Mouse (Mus musculus) heart, embryonic 14.5 days (tissue): ENCODE measurements at regions not wholly inside any gene's neighbourhood (a gene's known extent, or its start where the extent isn't known, plus 50 kb on each side); places are given as distances from the start of the nearest gene placed in this dataset.

Experiments used
- ATAC-seq: fragments of 200-750 bp; cut with Nextera tagmentation; 2 replicates; pipeline ENCODE4 v1.8.0; 2017; ENCODE audit warnings: low read depth, moderate TSS enrichment; ENCODE audit not compliant: insufficient number of reproducible peaks, insufficient read depth, low FRiP score
- H3K27ac ChIP-seq, 2 experiments: fragments of 200-500 bp in 1 of 2; fragments of 300-500 bp in 1 of 2; sonication (generic) in 1 of 2; replicated peaks in 1 of 2; 2 replicates each; pipeline ENCODE4 v1.5.1; 2012 to 2014; ENCODE audit warnings: low read depth in 2 of 2, low read length in 2 of 2, control low read depth in 1 of 2, mild to moderate bottlenecking in 1 of 2, mixed read lengths in 1 of 2; ENCODE audit not compliant: control insufficient read depth in 1 of 2, insufficient read depth in 1 of 2
- H3K27me3 ChIP-seq: fragments of 300-500 bp; sonication (generic); 2 replicates; pipeline ENCODE4 v1.6.1; 2014; ENCODE audit warnings: mild to moderate bottlenecking, low read length, control low read depth; ENCODE audit not compliant: control insufficient read depth, insufficient read depth
- H3K36me3 ChIP-seq: fragments of 300-500 bp; sonication (generic); 2 replicates; pipeline ENCODE4 v1.6.1; 2014; ENCODE audit warnings: mild to moderate bottlenecking, control low read depth, low read length, mixed read lengths; ENCODE audit not compliant: control insufficient read depth, insufficient read depth
- H3K4me1 ChIP-seq, 2 experiments: fragments of 200-500 bp in 1 of 2; fragments of 300-500 bp in 1 of 2; sonication (generic) in 1 of 2; 2 replicates each; pipeline ENCODE4 v1.6.1; 2012 to 2014; ENCODE audit warnings: low read length in 2 of 2, control low read depth in 1 of 2, mixed read lengths in 1 of 2; ENCODE audit not compliant: control insufficient read depth in 2 of 2, insufficient read depth in 2 of 2
- H3K4me2 ChIP-seq: fragments of 300-500 bp; sonication (generic); 2 replicates; pipeline ENCODE4 v1.6.1; 2014; ENCODE audit warnings: mild to moderate bottlenecking, low read length
- H3K4me3 ChIP-seq, 2 experiments: fragments of 200-500 bp in 1 of 2; fragments of 300-500 bp in 1 of 2; sonication (generic) in 1 of 2; 2 replicates each; pipeline ENCODE4 v1.5.1; 2012 to 2014; ENCODE audit warnings: low read length in 2 of 2, mild to moderate bottlenecking in 2 of 2, control low read depth in 1 of 2, low read depth in 1 of 2, moderate library complexity in 1 of 2; ENCODE audit not compliant: control insufficient read depth in 1 of 2, insufficient read depth in 1 of 2
- H3K9ac ChIP-seq: fragments of 300-500 bp; sonication (generic); 2 replicates; pipeline ENCODE4 v1.6.1; 2014; ENCODE audit warnings: mild to moderate bottlenecking, low read length
- H3K9me3 ChIP-seq: fragments of 300-500 bp; sonication (generic); 2 replicates; pipeline ENCODE4 v1.6.1; 2016; ENCODE audit warnings: low read length, control low read depth; ENCODE audit not compliant: control insufficient read depth
- WGBS: fragments of 180-500 bp; shearing (Covaris S2); extraction: QIAGEN DNeasy Blood & Tissue Kit; methylation state at CpG from one replicate; pipeline ENCODE4 v1.1.7; 2014; 5-methylcytosine and 5-hydroxymethylcytosine counted together

DNA sequence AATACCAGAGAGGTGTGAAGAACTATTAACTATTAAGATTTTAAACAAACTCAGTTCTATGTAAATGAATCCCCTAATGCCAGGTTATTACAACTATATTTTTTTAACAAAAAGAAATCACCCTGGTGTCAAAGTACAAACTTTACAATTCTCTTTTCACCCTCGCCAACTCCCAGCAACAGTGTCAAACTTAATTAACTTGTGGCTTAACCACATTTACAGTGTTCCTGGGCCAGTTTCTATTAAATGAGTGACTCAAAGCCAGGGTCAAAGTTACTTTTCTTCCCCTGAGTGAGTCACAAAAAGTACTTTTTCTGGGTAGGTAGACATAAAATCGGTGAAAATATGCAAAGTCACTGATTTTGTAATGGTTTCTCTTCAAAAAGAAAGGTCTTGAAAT, 782.0 kb downstream of the Nr2f2 start:
- no peaks in the 10 kb centered on the region for H3K9me3 ChIP-seq
- no peaks in the 10 kb centered on the region for H3K4me1 ChIP-seq
- H3K9ac ChIP-seq = no peak overlapping the region
- no peaks in the 10 kb centered on the region for H3K27me3 ChIP-seq
- ATAC-seq = no peak
- no peak overlapping the region for H3K27ac ChIP-seq
- 82% methylated on average over 2 of the region's 2 CpGs for WGBS
- H3K4me2 ChIP-seq = no peak overlapping the region
- no peak overlapping the region for H3K4me3 ChIP-seq
- H3K36me3 ChIP-seq = no peaks in the 10 kb centered on the region

DNA sequence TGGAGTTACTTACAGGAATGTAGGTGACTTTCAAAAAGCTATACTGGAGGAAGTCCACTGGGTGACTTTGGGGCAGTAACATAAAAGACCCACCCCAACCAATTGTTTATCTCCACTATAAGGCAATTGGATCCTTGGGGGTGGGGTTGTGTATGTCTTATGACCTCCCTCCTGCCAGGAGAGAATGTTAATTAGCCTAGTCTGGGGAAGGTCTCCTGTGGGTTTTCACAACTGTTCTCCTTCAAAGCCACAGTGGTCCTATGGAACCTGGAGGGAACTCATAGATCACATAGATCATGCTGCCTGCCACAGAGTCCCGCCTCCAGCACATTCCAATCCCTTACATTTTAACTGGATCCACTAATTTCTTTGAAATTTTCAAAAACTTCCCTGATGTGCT, 782.6 kb downstream of the Nr2f2 start:
- H3K27me3 ChIP-seq = no peaks in the 10 kb centered on the region
- H3K4me1 ChIP-seq = no peaks in the 10 kb centered on the region
- no peaks in the 10 kb centered on the region for H3K9me3 ChIP-seq
- H3K9ac ChIP-seq = no peak overlapping the region
- no peaks in the 10 kb centered on the region for H3K36me3 ChIP-seq
- H3K4me3 ChIP-seq = no peak overlapping the region
- no peak overlapping the region for H3K27ac ChIP-seq
- WGBS = 60% methylated on average over 1 of the region's 1 CpGs
- no peak overlapping the region for H3K4me2 ChIP-seq
- no peak for ATAC-seq

DNA sequence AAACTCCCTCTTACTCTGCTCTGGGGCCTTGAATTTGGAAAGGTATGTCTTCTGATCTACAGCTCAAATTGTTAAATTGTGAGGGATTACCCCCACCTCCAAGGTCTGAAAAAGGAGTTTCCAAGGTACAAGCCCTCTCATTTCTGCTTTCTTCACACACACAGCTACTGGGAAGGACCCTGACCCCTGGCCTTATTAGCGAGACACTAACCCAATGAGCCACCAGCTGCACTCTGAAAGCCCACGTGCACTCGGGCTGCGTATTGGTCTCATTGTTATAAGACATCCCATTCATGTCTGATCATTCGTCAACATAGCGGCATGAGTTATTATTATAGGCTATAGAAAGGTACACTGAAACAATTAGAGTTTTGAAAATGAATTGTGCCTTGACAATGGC, 784.9 kb downstream of the Nr2f2 start:
- H3K4me2 ChIP-seq = no peak overlapping the region
- H3K4me1 ChIP-seq = no peaks in the 10 kb centered on the region
- 87% methylated on average over 6 of the region's 6 CpGs for WGBS
- no peak for ATAC-seq
- no peaks in the 10 kb centered on the region for H3K9me3 ChIP-seq
- H3K9ac ChIP-seq = no peak overlapping the region
- no peaks in the 10 kb centered on the region for H3K27me3 ChIP-seq
- H3K4me3 ChIP-seq = no peak overlapping the region
- H3K27ac ChIP-seq = no peak overlapping the region
- H3K36me3 ChIP-seq = no peaks in the 10 kb centered on the region

DNA sequence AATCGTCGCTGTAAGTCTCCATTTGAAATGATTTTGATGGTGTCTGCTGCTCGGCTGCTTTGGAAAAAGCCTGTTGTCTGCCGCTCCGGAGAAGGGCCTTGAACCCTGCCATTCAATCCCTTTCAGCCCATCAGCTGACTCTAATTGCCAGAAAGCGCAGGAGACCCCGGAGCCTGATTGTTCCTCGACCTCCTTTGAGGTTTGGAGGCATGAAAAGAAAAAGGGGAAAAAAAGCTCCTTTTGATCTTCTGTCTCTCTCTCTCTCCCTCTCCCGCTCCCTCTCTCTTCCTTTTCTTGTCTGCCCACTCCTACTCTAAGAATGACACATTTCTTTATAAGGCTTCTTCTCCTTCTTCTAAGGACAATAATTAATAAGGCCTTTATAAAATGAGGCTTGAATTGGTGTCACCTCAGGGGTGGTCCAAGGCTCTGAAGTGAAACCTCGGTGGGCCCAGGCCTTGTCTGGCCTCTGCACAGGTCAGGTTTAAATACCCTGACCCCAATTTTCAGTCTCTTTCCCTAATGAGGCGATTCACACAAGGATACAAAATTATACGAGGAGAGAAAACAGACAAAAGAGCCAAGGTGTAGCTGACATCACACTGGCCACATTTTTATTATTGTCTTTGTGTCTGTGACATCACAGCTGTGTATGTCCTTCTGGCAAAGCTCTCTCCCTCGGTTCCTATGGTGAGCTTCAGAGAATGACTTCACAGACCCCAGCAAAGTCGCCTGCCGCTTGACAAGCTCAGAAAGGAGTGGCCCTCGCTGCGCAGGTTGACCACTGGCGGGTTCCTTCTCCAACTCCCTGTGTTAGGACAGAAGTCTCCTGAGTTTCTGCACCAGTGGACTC, 787.4 kb downstream of the Nr2f2 start:
- no peaks in the 10 kb centered on the region for H3K4me1 ChIP-seq
- H3K4me3 ChIP-seq = no peak overlapping the region
- no peak overlapping the region for H3K9ac ChIP-seq
- no peak overlapping the region for H3K4me2 ChIP-seq
- no peaks in the 10 kb centered on the region for H3K9me3 ChIP-seq
- no peak overlapping the region for H3K27ac ChIP-seq
- WGBS = 68% methylated on average over 18 of the region's 18 CpGs
- H3K27me3 ChIP-seq = no peaks in the 10 kb centered on the region
- H3K36me3 ChIP-seq = no peaks in the 10 kb centered on the region
- no peak for ATAC-seq

DNA sequence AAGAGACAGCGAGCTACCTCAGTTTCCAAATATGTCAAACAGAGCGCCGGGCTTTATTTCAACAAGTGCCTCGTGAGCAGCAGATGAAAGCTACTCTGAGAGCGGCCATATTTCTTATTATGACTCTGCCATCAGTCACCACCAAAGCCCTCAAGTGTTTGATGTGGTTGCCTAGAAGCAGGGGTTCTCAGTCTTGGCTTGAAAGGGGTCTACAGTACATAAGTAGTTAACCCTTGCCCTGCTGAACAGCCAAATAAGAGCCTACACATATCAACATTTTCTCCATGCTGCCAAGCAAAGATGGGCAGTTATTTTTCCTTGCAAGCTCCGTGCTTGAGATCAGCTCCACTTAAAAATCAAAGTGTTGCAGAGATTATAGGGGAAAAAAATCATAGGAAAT, 788.8 kb downstream of the Nr2f2 start:
- 69% methylated on average over 6 of the region's 6 CpGs for WGBS
- Histone ChIP-seq H3K9ac (no peak overlapping the region), H3K4me1 (no peaks in the 10 kb centered on the region), H3K9me3 (no peaks in the 10 kb centered on the region), H3K4me3 (no peak overlapping the region), H3K36me3 (no peaks in the 10 kb centered on the region), H3K27me3 (no peaks in the 10 kb centered on the region), H3K27ac (no peak overlapping the region), H3K4me2 (no peak overlapping the region)
- no peak for ATAC-seq

DNA sequence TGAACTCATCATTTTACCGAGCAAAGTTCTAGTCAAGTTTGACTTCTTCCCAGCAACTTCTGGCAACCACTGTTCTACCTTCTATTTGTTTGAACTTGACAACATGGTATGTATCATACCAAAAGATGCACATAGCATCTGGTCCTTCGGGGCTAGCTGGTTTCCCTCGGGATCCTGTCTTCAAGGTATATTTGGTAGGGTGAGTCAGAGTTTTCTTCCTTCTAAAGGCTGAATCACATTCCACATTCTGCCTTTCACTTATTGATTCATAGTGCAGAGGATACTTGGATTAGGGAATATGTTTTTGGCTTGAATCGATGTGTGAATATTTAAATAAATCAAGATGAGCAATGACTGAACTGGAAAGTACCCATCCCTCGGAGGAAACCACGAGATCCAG, 789.9 kb downstream of the Nr2f2 start:
- no peaks in the 10 kb centered on the region for H3K27me3 ChIP-seq
- no peak overlapping the region for H3K4me3 ChIP-seq
- no peak overlapping the region for H3K27ac ChIP-seq
- WGBS = 76% methylated on average over 6 of the region's 6 CpGs
- ATAC-seq = no peak
- no peak overlapping the region for H3K4me2 ChIP-seq
- no peaks in the 10 kb centered on the region for H3K36me3 ChIP-seq
- no peaks in the 10 kb centered on the region for H3K9me3 ChIP-seq
- no peak overlapping the region for H3K9ac ChIP-seq
- no peaks in the 10 kb centered on the region for H3K4me1 ChIP-seq

DNA sequence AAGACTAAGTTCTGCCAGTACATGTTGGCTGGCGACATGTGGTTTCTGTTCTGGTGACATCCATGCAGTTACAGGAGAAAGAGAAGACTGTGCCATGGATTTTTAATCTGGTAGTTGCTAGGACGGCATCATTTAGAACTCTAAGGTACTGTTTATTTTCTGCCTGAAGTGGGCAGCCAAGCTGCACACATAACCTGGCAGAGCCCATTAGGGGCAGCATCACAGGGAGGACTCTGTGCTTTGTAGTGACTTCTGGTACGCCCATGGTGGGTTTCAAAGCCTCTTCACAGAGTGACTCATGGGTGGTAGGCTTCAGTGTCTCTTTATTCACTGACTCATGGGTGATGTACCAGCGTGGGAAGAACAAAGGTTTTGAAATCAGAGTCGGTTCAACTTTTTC, 792.8 kb downstream of the Nr2f2 start:
- H3K4me1 ChIP-seq = no peaks in the 10 kb centered on the region
- H3K27me3 ChIP-seq = no peaks in the 10 kb centered on the region
- no peak overlapping the region for H3K9ac ChIP-seq
- no peak overlapping the region for H3K27ac ChIP-seq
- H3K9me3 ChIP-seq = no peaks in the 10 kb centered on the region
- no peak for ATAC-seq
- H3K36me3 ChIP-seq = no peaks in the 10 kb centered on the region
- 74% methylated on average over 5 of the region's 5 CpGs for WGBS
- H3K4me3 ChIP-seq = no peak overlapping the region
- H3K4me2 ChIP-seq = no peak overlapping the region
